10 mouse cellular contexts compared by ENCODE assay signal in genomic region chr2:76216146-76216545, GRCm38 (mm10).
DNase-seq lines count a peak whose midpoint lies in the region; ATAC-seq and TF ChIP-seq lines count a peak whose summit lies in the region.
"Had no signal": no experiment of that assay in that cellular context is flagged by ENCODE, and none has a peak within 500 bp of the region (broad histone marks: within the 10 kb centered on the region; RNA-seq: fewer than 3 reads in every experiment).

No protein-coding gene starts in this region.

- WGBS in neural tube, embryonic 11.5 days = 66% methylated on average over 7 of the region's 7 CpGs

- TF ChIP-seq POLR2A in brain, embryonic 14.5 days (IDR thresholded peaks at IDR 0.05; ENCODE audit: borderline replicate concordance, extremely low read depth, insufficient read depth, insufficient read length, poor library complexity, severe bottlenecking) = no peak

- ATAC-seq in neural tube, embryonic 11.5 days (ENCODE audit: insufficient read depth, low FRiP score, low TSS enrichment) = no peak

- no peaks in the 10 kb centered on the region for H3K4me1 ChIP-seq in neural tube, embryonic 11.5 days (ENCODE audit: control insufficient read depth, insufficient read depth, low read length)
- H3K4me1 ChIP-seq: limb, embryonic 13.5 days; stomach, embryonic 15.5 days had no signal

- H3K9me3 ChIP-seq in neural tube, embryonic 11.5 days (ENCODE audit: control insufficient read depth, low read length) = no peaks in the 10 kb centered on the region
- H3K9me3 ChIP-seq: limb, embryonic 13.5 days; stomach, embryonic 15.5 days had no signal

- H3K27ac ChIP-seq in gastrocnemius, adult 2 months = no peak overlapping the region
- no peak overlapping the region for H3K27ac ChIP-seq in neural tube, embryonic 11.5 days (ENCODE audit: low read depth, low read length)
- H3K27ac ChIP-seq: limb, embryonic 13.5 days; stomach, embryonic 15.5 days had no signal

- peak; percentile 71 for TF ChIP-seq CTCF in gastrocnemius, adult 2 months (IDR thresholded peaks at IDR 0.05)
- TF ChIP-seq CTCF in brain, embryonic 14.5 days (IDR thresholded peaks at IDR 0.05; ENCODE audit: borderline replicate concordance, extremely low read depth, insufficient read depth, insufficient read length) = peak; percentile 70

- no peak overlapping the region for H3K4me3 ChIP-seq in gastrocnemius, adult 2 months
- H3K4me3 ChIP-seq in neural tube, embryonic 11.5 days (ENCODE audit: low read depth, low read length) = no peak overlapping the region
- H3K4me3 ChIP-seq: limb, embryonic 13.5 days; stomach, embryonic 15.5 days had no signal

- peak; percentile 20 for DNase-seq in gastrocnemius, adult 2 months
- DNase-seq in gastrocnemius, adult 8-10 months (ENCODE audit: low spot score in 2 of 2) = no peak
- DNase-seq in ovary, postnatal 14 days (ENCODE audit: low spot score) = peak; percentile 3
- DNase-seq in ovary, postnatal 10 days (ENCODE audit: low spot score) = no peak
- DNase-seq in brain, embryonic 14.5 days (ENCODE audit: low read depth) = peak; percentile 25
- peak; percentile 78 for DNase-seq in induced T-regulatory cell, adult 2 months (ENCODE audit: low read depth)
- DNase-seq in neural tube, embryonic 11.5 days (ENCODE audit: low spot score) = peak; percentile 33
- DNase-seq in layer of hippocampus, postnatal 36 days = no peak

- no peak overlapping the region for H3K4me2 ChIP-seq in neural tube, embryonic 11.5 days (ENCODE audit: low read depth)
- H3K4me2 ChIP-seq: limb, embryonic 13.5 days; stomach, embryonic 15.5 days had no signal

- intact Hi-C loops in gastrocnemius, adult 2 months (cut with DNase I) = no loop called here

- H3K9ac ChIP-seq in neural tube, embryonic 11.5 days (ENCODE audit: low read length) = no peak overlapping the region
- H3K9ac ChIP-seq: limb, embryonic 13.5 days; stomach, embryonic 15.5 days had no signal

- no peaks in the 10 kb centered on the region for H3K36me3 ChIP-seq in neural tube, embryonic 11.5 days (ENCODE audit: control insufficient read depth, insufficient read depth, low read length)
- H3K36me3 ChIP-seq: limb, embryonic 13.5 days; stomach, embryonic 15.5 days had no signal

- no peaks in the 10 kb centered on the region for H3K27me3 ChIP-seq in neural tube, embryonic 11.5 days (ENCODE audit: control insufficient read depth, insufficient read depth, low read length)
- H3K27me3 ChIP-seq: limb, embryonic 13.5 days; stomach, embryonic 15.5 days had no signal

Comparison
In these comparisons a context has a peak if more than half of its experiments do, and no peak if none do; other contexts are left out.
1. DNase-seq: peak in gastrocnemius, adult 2 months (single experiment), ovary, postnatal 14 days (single experiment), brain, embryonic 14.5 days (single experiment), induced T-regulatory cell, adult 2 months (single experiment) and neural tube, embryonic 11.5 days (single experiment); none in gastrocnemius, adult 8-10 months (0 of 2), ovary, postnatal 10 days (single experiment) and layer of hippocampus, postnatal 36 days (0 of 2).